Mouse (Mus musculus): ENCODE measurements around the gene Mterf1b.

The Mterf1b gene

GRCm38 (mm10) chr5:4246095-4246494 is 53.9 kb downstream of the Mterf1b start:
- no peak for DNase-seq

All from cerebellum, postnatal 36 days (tissue).